Mouse (Mus musculus) hindbrain, embryonic 14.5 days (tissue): ENCODE data around the gene Desi2. TPM values are rescaled to one million over a fixed set of nuclear protein-coding genes. Genes with fewer than 3 reads are reported as not detected.
"Not testable (repeated sequence)": the region's sequence is repeated elsewhere in the genome, so short reads cannot be mapped to it uniquely, and the experiment has no call there.

Experiments
- ATAC-seq: fragments of 200-750 bp; cut with Nextera tagmentation; 2 replicates; pipeline ENCODE4 v1.8.0; 2017; ENCODE audit warnings: moderate number of reproducible peaks, mild to moderate bottlenecking, moderate TSS enrichment, moderate library complexity; ENCODE audit not compliant: low FRiP score
- DNase-seq: peaks from one replicate; pipeline ENCODE4 v3.0.0-alpha.2; 2015; ENCODE audit warnings: low spot score
- H3K27ac ChIP-seq: fragments of 300-500 bp; sonication (generic); 2 replicates; pipeline ENCODE4 v1.5.1; 2014; ENCODE audit warnings: mild to moderate bottlenecking, moderate library complexity
- H3K27me3 ChIP-seq: fragments of 300-500 bp; sonication (generic); 2 replicates; pipeline ENCODE4 v1.6.1; 2014; ENCODE audit warnings: mild to moderate bottlenecking, low read length, mixed read lengths; ENCODE audit not compliant: control insufficient read depth, insufficient read depth
- H3K36me3 ChIP-seq: fragments of 300-500 bp; sonication (generic); replicated peaks from 2 replicates; pipeline ENCODE4 v1.6.1; 2014; ENCODE audit not compliant: control insufficient read depth, insufficient read depth
- H3K4me1 ChIP-seq: fragments of 300-500 bp; sonication (generic); replicated peaks from 2 replicates; pipeline ENCODE4 v1.6.1; 2014; ENCODE audit warnings: antibody characterized with exemption, low read length, mixed read lengths; ENCODE audit not compliant: control insufficient read depth, insufficient read depth
- H3K4me2 ChIP-seq: fragments of 300-500 bp; sonication (generic); replicated peaks from 2 replicates; pipeline ENCODE4 v1.6.1; 2014; ENCODE audit warnings: mild to moderate bottlenecking, moderate library complexity
- H3K4me3 ChIP-seq: fragments of 300-500 bp; sonication (generic); replicated peaks from 2 replicates; pipeline ENCODE4 v1.5.1; 2014; ENCODE audit warnings: mild to moderate bottlenecking, low read length
- H3K9ac ChIP-seq: fragments of 300-500 bp; sonication (generic); 2 replicates; pipeline ENCODE4 v1.6.1; 2014
- H3K9me3 ChIP-seq: fragments of 300-500 bp; sonication (generic); 2 replicates; pipeline ENCODE4 v1.6.1; 2016; ENCODE audit warnings: low read length; ENCODE audit not compliant: control insufficient read depth
- WGBS: fragments of 180-500 bp; shearing (Covaris S2); extraction: QIAGEN DNeasy Blood & Tissue Kit; methylation state at CpG from one replicate; pipeline ENCODE4 v1.1.7; 2014; 5-methylcytosine and 5-hydroxymethylcytosine counted together
- polyA plus RNA-seq: library from polyadenylated mRNA; unstranded; fragments of >200 nt; fragmentation: Nextera tagmentation; extraction: Ambion mirVana; gene quantifications from 2 replicates; pipeline ENCODE4 v1.2.1, GENCODE M21; 2014

The Desi2 gene
- polyA plus RNA-seq, 1 experiment from 2014 or later: 22.6 TPM

DNA sequence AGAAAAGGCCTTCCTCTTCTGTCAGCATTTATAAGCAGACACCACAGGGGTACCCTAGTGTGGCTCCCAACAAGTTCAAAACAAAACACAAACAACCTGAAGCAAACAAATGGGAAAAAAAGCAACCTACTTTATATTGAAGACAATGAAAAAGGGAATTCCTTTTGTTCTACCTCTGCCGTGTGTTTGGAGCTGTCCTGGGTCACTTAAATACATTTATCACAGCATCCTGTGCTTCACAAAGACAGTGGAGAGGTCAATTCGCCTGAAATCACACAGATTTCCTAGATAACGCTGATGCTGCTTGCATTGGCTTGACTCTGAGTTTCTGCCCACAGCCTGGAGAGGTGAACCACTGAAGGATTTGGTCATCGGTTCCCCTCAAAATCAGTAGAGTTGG is 67.4 kb downstream of the Desi2 start:
- H3K36me3 ChIP-seq: peaks cover 32% of the 10 kb centered on the region
- no peaks in the 10 kb centered on the region for H3K9me3 ChIP-seq
- no peak overlapping the region for H3K4me3 ChIP-seq
- no peak overlapping the region for H3K9ac ChIP-seq
- H3K4me2 ChIP-seq: no peak overlapping the region
- no peaks in the 10 kb centered on the region for H3K4me1 ChIP-seq
- 87% methylated on average over 4 of the region's 4 CpGs for WGBS
- ATAC-seq (no peak), DNase-seq (no peak)
- H3K27me3 ChIP-seq: no peaks in the 10 kb centered on the region
- no peak overlapping the region for H3K27ac ChIP-seq

DNA sequence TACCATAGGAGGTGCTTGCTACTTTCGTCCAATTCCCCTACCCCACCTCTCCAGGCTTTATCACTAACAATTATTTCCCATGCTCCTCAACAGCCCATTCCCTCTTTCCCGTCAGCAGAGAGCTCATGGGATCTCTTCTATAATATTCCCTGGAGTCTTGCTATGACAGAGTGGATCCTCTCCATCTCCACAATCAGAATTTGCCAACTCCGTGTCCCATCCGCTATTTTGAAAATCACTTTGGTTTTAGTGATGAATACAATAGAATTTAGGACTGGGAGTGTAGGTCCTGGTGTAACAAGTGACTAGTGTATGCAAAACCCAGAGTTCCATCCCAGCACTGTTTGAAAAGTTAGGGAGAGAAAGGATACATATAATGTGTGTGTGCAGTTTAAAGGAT is 69.1 kb downstream of the Desi2 start:
- Histone ChIP-seq H3K27me3 (no peaks in the 10 kb centered on the region), H3K4me2 (no peak overlapping the region), H3K36me3 (peaks cover 16% of the 10 kb centered on the region), H3K4me3 (no peak overlapping the region), H3K27ac (no peak overlapping the region), H3K4me1 (no peaks in the 10 kb centered on the region), H3K9ac (no peak overlapping the region), H3K9me3 (no peaks in the 10 kb centered on the region)
- no peak for DNase-seq
- 91% methylated on average over 4 of the region's 4 CpGs for WGBS
- ATAC-seq: no peak

DNA sequence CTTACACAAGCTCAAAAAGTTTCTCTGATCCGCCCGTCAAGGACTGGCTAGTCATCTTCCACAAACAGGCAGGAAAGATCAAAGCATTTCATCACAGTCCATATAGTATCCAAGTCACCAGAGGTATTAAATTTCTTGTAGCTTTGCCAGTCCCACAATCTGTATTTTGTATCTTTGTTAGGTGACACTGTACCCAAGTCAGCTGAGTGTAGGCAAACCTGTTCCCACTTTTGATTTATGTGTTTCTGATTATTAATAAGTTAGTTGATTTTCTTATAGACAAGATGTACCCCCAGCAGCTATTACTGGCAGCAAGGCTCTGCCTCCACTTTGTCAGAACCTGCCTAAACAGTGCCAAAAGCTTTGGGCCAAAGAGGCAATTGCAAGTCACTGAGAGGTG is 71.6 kb downstream of the Desi2 start:
- no peak overlapping the region for H3K4me2 ChIP-seq
- H3K27ac ChIP-seq: no peak overlapping the region
- DNase-seq (no peak), ATAC-seq (no peak)
- no peaks in the 10 kb centered on the region for H3K4me1 ChIP-seq
- WGBS: 95% methylated on average over 2 of the region's 2 CpGs
- no peaks in the 10 kb centered on the region for H3K27me3 ChIP-seq
- H3K9me3 ChIP-seq: no peaks in the 10 kb centered on the region
- no peak overlapping the region for H3K4me3 ChIP-seq
- no peak overlapping the region for H3K9ac ChIP-seq
- peaks cover 7% of the 10 kb centered on the region for H3K36me3 ChIP-seq

DNA sequence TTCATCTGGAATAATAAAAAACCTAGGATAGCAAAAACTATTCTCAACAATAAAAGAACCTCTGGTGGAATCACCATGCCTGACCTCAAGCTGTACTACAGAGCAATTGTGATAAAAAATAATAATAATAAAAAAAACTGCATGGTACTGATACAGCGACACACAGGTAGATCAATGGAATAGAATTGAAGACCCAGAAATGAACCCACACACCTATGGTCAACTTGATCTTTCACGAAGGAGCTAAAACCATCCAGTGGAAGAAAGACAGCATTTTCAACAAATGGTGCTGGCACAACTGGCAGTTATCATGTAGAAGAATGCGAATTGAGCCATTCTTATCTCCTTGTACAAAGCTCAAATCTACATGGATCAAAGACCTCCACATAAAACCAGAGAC is 78.2 kb downstream of the Desi2 start:
- not testable (repeated sequence) for H3K27ac ChIP-seq, H3K27me3 ChIP-seq, H3K9me3 ChIP-seq, H3K4me2 ChIP-seq, H3K4me3 ChIP-seq, H3K9ac ChIP-seq, ATAC-seq, DNase-seq, H3K4me1 ChIP-seq, H3K36me3 ChIP-seq
- WGBS: 93% methylated on average over 3 of the region's 3 CpGs

DNA sequence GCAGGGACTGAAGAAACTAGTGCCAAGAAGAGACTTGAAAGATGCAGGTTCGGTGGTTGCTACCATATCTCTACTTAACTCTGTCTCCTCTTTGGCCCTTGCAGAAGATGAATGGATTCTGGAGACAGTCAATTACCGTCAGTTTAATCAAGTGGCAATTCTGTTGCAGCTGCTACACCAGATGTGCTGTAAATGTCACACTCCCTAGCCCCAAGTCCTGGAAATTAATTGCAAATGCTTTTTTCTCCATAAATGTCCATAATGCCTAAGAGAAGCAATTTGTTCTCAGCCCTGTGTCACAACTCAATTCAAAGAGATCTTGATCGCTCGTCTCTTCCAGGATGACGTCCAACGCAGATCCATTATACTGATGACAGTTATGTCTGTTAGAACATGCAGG is 83.4 kb downstream of the Desi2 start:
- 58% methylated on average over 6 of the region's 6 CpGs for WGBS
- H3K36me3 ChIP-seq: no peaks in the 10 kb centered on the region
- H3K4me3 ChIP-seq: no peak overlapping the region
- no peak overlapping the region for H3K9ac ChIP-seq
- ATAC-seq (no peak), DNase-seq (no peak)
- H3K27me3 ChIP-seq: no peaks in the 10 kb centered on the region
- no peak overlapping the region for H3K27ac ChIP-seq
- no peaks in the 10 kb centered on the region for H3K4me1 ChIP-seq
- H3K9me3 ChIP-seq: no peaks in the 10 kb centered on the region
- no peak overlapping the region for H3K4me2 ChIP-seq

DNA sequence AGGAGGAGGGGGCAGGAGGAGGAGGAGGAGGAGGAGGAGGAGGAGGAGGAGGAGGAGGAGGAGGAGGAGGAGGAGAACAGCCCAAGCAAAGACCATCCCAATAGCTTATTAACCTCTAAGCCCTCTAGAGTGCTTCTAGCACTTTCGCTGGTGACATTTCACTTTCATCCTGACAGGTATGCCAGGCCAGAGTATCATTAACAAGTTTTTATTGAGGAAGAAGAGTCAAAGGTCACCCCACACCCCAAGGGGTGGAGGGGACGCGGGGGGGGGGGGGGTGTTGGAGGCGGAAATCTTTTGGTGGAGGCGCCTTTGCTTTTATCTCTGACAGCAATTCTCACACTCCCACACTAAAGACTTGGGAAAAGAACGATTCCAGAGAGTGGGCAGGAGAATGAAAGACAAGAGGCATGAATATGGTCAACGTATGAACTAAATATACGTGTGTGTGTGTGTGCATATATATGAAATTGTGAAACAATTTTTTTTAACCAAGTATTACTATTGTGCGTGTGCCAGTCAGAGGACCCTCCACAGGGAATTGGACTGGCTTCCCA is 88.0 kb downstream of the Desi2 start:
- Histone ChIP-seq H3K27ac (peak overlapping the region; percentile 87; the same call in 1 of the 2 replicates), H3K4me3 (peak overlapping the region; percentile 53), H3K9ac (peak overlapping the region; percentile 88; the same call in 1 of the 2 replicates), H3K27me3 (no peaks in the 10 kb centered on the region), H3K36me3 (no peaks in the 10 kb centered on the region), H3K9me3 (no peaks in the 10 kb centered on the region), H3K4me2 (peak overlapping the region; percentile 75), H3K4me1 (no peaks in the 10 kb centered on the region)
- ATAC-seq: no peak; the same call in 1 of the 2 replicates
- no peak for DNase-seq
- WGBS: 51% methylated on average over 9 of the region's 9 CpGs

DNA sequence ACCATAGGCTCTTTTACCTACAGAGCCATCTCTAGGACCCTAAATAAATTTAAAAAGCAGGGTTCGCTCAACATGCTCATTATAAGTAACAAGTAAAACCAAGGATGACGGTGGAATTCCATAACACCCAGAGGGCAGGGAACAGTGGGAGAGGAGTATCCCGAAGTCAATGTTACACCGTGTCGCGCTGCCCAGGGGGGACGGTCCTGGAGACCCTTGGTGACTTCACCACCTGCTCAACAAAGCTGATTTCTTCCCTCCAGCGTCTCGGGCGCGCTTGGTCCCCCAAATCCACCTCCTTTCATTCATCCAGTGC is 88.5 kb downstream of the Desi2 start:
- H3K27me3 ChIP-seq: no peaks in the 10 kb centered on the region
- DNase-seq (no peak), ATAC-seq (peak; percentile 56)
- peak overlapping the region; percentile 53 for H3K4me3 ChIP-seq
- H3K9ac ChIP-seq: peak overlapping the region; percentile 88
- no peaks in the 10 kb centered on the region for H3K4me1 ChIP-seq
- no peaks in the 10 kb centered on the region for H3K36me3 ChIP-seq
- H3K27ac ChIP-seq: peak overlapping the region; percentile 87
- H3K4me2 ChIP-seq: peak overlapping the region; percentile 75
- no peaks in the 10 kb centered on the region for H3K9me3 ChIP-seq
- WGBS: 8% methylated on average over 11 of the region's 11 CpGs

DNA sequence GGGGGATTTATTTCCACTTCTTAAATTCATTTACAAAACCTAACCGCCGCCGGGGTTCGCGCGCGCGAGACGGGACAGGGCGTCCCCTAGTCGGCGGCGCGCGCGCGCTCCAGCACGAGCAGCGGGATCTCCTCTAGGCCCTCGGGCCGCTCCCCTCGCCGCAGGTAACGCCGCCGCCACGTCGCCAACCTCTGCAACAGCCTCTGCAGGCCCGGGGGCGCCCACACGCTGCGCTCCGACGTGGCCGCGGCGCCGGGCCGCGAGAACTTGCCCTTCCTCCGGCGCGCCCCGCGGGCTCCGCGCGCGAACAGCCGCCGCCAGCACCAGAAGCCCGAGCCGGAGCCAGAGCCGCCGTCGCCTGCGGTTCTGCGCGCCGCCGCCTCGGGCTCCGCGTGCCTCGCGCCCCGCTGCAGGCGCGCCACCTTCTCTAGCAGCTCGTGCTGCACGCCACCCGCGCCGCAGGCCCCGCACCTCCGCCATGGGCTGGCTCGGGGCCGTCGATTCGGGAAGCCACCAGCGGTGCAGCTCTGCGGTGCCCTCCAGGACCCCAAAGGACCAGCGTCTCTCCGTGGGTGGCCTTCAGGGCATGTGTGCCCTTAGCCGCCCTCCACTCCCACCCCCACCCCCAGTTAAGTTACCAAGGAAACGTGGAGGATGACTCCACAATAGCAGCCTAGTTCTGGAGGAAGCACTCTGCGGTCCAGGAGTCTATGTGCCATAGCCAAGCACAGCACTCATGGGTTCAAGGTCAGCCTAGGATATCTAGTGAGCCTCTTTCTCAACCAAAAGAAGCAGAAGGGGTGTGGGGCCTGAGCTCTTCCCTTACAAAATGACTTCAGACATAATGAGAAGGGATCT is 89.1 kb downstream of the Desi2 start:
- WGBS: 1% methylated on average over 68 of the region's 87 CpGs

DNA sequence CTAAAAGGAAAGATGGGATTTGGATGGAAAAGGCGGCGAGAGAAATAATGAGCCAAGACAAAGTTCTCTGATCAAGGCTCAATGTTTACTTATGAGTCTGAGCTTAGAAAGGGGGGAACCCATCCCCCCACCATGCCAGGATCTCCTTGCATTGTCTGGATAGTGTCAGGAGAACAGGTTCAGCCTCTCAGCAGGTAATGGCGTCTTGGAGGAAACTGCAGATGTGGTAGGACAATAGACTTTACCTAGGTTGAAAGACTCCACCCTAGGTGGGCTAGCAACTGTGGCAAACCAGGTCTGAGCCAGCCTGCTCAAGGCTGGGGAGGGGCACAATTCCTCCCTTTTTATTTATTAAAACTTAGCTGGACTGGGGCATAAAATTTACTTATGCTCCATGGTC is 96.1 kb downstream of the Desi2 start:
- not testable (repeated sequence) for H3K27ac ChIP-seq, DNase-seq, H3K9me3 ChIP-seq, H3K4me1 ChIP-seq, ATAC-seq, H3K9ac ChIP-seq, H3K27me3 ChIP-seq, H3K4me3 ChIP-seq, H3K4me2 ChIP-seq, H3K36me3 ChIP-seq
- 83% methylated on average over 3 of the region's 3 CpGs for WGBS

More for the DNA sequence above, 89.1 kb downstream of the Desi2 start:
- Histone ChIP-seq H3K27ac (peak overlapping the region; percentile 87), H3K4me2 (peak overlapping the region; percentile 75), H3K4me1 (no peaks in the 10 kb centered on the region), H3K36me3 (no peaks in the 10 kb centered on the region), H3K4me3 (peak overlapping the region; percentile 53), H3K9ac (peak overlapping the region; percentile 88), H3K9me3 (no peaks in the 10 kb centered on the region), H3K27me3 (no peaks in the 10 kb centered on the region)
- DNase-seq (peak; percentile 79), ATAC-seq (peak; percentile 96)
